Mouse (Mus musculus) kidney, adult 2 months (tissue): ENCODE data around the gene Lrrc4b.

Experiments
- CTCF ChIP-seq: fragments of 200-500 bp; conservative IDR thresholded peaks from 2 replicates; pipeline ENCODE4 v1.5.1; 2011; ENCODE audit warnings: low read depth, mild to moderate bottlenecking, control low read depth, low read length, moderate library complexity, mixed read lengths; ENCODE audit not compliant: insufficient read depth, insufficient read length
- POLR2A ChIP-seq: fragments of 200-500 bp; IDR thresholded peaks from one replicate; pipeline ENCODE4 v1.6.1; 2011; ENCODE audit warnings: low read depth, low read length, control low read depth

DNA sequence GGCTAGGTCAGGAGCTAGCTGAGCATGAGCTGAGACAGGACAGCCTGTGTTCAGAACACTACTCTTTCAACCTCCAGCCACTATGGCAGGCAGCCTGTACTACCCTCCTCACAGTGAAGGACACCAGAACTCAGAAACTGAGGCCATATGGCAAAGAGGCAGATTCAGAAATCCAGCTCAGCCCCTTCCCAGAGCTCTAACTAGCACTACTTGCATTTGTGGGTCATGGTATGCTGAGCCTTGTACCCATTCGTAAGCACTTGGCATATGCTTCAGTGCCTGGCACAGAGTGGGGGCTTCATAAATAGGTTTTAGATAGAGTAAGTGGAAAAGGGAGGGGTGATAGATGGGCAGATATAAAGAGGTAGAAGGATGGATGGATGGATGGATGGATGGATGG, 11.7 kb downstream of the Lrrc4b start:
- TF ChIP-seq POLR2A (no peak), CTCF (no peak)
